Mouse (Mus musculus) liver, adult 2 months (tissue): ENCODE measurements around the gene Ppard.

Experiments used
- CTCF ChIP-seq: fragments of 200-500 bp; IDR thresholded peaks from 2 replicates; pipeline ENCODE4 v1.5.1; 2011; ENCODE audit warnings: low read depth, low read length, control low read depth
- POLR2A ChIP-seq: fragments of 200-500 bp; IDR thresholded peaks from 2 replicates; pipeline ENCODE4 v1.6.1; 2011; ENCODE audit warnings: low read length, control low read depth; ENCODE audit not compliant: insufficient read depth; ENCODE audit errors: extremely low read depth

- no peak for TF ChIP-seq POLR2A
- no peak for TF ChIP-seq CTCF
These were observed 91.3 kb downstream of the Ppard start for GRCm38 (mm10) chr17:28323786-28324185.
